Mouse (Mus musculus): Measurements from ENCODE around the gene Tmem28.

Tmem28 gene

GRCm38 (mm10) chrX:99820790-99821395 is at the start of gene Tmem28:
Gene Tmem28 (plus strand): TSS chrX:99821021.
- DNase-seq (ENCODE audit: extremely low spot score): peak; percentile 15

DNA sequence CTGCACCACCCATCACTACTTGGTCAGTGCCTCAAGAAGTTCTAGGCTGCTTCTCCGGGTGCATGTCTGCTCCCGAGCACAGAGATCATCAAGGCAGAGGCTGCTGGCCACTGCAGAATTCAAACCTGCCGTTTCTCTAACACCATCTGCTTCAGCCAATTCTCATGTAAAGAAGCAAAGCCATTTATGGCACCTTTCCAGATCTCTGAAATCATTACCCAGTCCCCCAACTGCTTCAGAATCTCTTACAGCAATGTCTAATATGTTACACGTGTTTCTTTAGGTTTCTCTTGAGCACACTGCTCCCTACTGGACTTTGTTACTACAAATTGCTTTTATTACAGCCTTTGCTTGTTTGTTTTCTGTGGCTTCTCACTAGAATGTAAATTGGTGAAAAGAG is 40.5 kb upstream of the Tmem28 start:
- DNase-seq (ENCODE audit: extremely low spot score): no peak

DNA sequence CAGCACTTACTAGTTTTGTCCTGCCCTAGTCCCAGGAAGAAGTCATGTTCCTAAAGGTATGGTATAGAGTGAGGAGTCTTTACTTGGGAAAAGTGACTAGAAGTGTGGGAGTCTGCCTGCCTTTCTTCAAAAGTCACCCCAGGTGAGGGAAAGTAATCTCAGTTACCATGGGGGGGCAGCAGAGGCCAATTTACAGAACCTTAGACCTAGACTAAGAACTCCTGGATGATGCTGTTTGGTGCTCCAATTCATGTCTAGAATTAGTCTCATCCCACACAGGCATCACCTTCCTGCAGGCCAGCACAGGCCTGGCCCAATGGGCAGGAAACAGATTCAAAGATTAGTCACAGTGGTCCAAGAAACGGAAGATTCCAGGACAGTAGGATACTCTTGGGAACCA is 12.4 kb upstream of the Tmem28 start:
- peak; percentile 1 for DNase-seq (ENCODE audit: extremely low spot score)

GRCm38 (mm10) chrX:99819395-99819935 is 1.4 kb upstream of the Tmem28 start:
- DNase-seq (ENCODE audit: extremely low spot score): peak; percentile 80

- DNase-seq (ENCODE audit: extremely low spot score): no peak
These were observed 658 bp upstream of the Tmem28 start for GRCm38 (mm10) chrX:99819936-99820789.

DNA sequence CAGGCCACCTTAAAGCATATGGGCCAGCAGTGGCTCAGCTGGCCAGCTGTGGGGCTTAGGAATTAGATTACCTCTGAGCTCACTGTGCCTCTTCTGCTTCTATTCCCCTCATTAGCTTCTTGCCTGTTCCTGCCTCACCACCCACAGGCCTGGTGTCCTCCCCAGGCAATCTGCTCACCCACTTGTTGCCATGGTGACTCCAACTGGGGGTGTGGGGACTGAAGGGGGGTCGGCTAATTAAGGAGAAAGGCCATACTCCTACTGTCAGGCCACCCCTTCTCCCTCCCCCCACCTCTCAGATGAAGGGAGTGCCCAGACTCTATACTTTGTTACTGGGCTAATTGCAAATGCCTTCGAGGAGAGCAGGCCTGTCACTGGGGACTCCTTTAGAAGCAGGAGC is 21.3 kb downstream of the Tmem28 start:
- DNase-seq (ENCODE audit: extremely low spot score): no peak

DNA sequence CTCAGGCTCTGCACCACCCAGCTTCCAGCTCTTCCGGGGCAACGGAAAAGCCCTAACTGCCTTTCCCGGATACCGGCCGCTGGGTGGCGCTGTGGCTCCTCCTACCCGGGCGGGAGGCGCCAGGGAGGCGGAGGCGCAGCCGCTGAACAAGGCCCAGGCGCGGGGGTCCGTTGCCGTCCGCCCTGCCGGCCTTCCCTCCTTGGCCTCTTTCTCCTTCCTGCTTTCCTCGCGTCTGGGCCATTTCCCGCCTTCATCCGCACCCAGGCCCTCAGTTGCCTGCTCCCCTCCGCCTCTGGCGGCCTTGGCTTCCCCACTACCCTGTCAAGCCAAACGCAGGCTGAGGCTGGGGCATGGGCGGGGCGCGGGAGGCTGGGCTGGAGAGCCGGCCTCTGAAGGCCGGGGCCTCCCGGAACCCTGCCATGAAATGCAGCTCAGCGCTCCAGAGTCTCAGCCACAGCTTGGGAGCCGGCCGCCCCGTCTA is 32.5 kb downstream of the Tmem28 start:
- peak; percentile 79 for DNase-seq (ENCODE audit: extremely low spot score)

- no peak for DNase-seq (ENCODE audit: extremely low spot score)
These were observed 33.0 kb downstream of the Tmem28 start for GRCm38 (mm10) chrX:99853834-99854233.

GRCm38 (mm10) chrX:99872228-99872627 is 51.4 kb downstream of the Tmem28 start:
- DNase-seq (ENCODE audit: extremely low spot score): no peak

DNA sequence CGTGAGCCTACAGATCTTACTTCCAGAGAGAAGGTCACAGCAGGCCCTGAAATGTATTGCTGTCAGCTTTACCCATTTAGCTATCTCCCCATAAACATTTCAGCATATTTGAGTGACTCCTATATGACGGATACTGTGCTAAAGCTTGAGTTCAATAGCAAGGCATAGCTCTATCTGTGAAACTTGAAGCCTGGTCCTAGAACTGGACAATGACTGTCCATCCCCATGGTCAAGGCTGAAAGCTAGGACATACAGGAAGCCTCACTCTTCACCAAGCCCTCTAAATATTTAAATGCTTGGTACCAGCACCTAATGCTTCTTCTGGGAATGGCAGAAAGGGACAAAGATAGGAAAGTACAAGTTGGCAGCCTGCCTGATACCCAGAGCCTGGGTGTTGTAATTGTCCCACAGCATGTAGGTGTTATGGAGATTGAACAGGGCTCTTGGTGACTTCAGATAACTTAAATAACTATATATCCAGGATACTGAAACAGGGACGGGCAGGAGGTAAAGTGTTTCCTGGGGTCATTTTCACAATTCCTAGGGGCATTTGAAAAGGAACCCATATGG is 51.9 kb downstream of the Tmem28 start:
- DNase-seq (ENCODE audit: extremely low spot score): no peak

- DNase-seq (ENCODE audit: extremely low spot score): no peak
These were observed 52.6 kb downstream of the Tmem28 start for GRCm38 (mm10) chrX:99873259-99873919.

DNA sequence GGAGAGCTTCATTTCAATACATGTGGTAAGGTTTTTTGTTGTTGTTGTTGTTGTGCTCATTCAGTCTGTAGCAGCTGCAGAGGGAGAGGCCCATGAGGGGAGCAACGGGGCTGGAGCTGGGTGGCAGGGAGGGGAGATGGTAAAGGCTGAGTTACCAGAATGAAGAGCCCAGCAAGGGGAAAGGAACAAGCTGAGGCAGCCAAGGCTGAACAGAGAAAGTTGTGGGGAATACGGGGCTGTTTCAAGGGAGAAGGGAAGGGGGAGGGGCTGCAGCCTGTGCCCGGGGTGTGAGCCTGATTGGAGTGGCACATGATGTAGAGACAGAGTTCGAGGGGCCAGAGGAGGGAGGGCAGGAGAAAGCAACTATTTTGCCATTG is 53.1 kb downstream of the Tmem28 start:
- DNase-seq (ENCODE audit: extremely low spot score): no peak

- DNase-seq (ENCODE audit: extremely low spot score): no peak
These were observed 56.0 kb downstream of the Tmem28 start for GRCm38 (mm10) chrX:99876781-99877180.

DNA sequence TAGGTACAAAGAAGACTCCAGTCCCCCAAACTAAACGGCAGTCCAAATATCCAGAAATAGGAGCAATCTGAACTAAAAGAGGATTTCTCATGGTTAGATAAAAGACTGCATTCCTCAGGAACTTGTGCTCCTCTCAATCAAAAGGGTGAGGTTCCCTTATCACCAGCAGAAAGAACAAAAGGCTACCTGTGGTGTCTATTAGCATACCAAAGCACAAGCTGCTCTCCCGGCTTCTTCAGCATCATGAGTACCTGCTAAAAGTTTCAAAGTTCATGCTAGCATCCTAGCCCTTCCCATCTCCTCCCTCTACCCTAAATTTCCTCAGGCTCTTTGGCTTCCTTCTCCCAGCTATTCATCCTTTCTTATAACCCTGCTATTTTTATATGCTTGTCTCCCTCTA is 62.6 kb downstream of the Tmem28 start:
- no peak for DNase-seq (ENCODE audit: extremely low spot score)
